Mouse (Mus musculus): Measurements from ENCODE around the gene Zfp14.

DNA sequence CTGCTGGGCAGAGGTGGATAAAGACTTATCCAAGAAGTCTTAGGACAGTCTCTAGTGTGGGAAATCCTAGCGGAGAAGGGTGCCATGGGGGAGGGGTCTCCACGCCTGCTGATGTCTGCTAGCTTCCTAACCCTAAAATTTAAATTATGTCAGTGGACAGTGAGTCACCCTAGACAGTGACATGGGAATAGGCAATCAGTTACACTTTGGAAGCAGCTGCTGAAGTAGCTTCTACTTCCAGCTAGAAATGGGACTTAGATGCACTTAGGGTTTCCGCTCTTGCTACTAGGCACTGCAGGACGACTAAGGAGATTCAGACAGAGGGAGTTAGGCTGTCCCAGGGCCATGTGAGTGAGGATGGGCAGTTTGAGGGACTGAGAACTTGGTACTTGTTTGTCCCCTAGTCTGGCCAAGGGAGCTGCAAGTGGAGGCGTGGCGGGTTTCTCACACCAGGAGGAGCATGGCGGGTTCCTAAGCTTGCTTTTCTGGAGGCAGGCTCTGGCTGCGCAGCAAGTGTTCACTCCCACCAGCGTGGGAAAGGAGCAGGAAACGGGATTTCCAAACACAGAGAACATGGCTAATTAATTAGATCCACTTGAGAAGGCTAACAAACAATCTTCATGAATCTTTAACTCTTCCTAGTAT lies 40.5 kb downstream of the Zfp14 start:
- no peak for TF ChIP-seq POLR2A (IDR thresholded peaks at IDR 0.05; ENCODE audit: extremely low read depth, insufficient read depth, low read length)
- TF ChIP-seq CTCF (IDR thresholded peaks at IDR 0.05; ENCODE audit: extremely low read depth, insufficient read depth, low read length): no peak
